Mouse (Mus musculus) layer of hippocampus, adult 9-11 months (tissue): ENCODE results near the gene Fam76b.
"Not testable (repeated sequence)": the region's sequence is repeated elsewhere in the genome, so short reads cannot be mapped to it uniquely, and the experiment has no call there.

ENCODE experiments used
- DNase-seq: peaks from one replicate; pipeline ENCODE4 v3.0.0; 2022

The Fam76b gene

DNA sequence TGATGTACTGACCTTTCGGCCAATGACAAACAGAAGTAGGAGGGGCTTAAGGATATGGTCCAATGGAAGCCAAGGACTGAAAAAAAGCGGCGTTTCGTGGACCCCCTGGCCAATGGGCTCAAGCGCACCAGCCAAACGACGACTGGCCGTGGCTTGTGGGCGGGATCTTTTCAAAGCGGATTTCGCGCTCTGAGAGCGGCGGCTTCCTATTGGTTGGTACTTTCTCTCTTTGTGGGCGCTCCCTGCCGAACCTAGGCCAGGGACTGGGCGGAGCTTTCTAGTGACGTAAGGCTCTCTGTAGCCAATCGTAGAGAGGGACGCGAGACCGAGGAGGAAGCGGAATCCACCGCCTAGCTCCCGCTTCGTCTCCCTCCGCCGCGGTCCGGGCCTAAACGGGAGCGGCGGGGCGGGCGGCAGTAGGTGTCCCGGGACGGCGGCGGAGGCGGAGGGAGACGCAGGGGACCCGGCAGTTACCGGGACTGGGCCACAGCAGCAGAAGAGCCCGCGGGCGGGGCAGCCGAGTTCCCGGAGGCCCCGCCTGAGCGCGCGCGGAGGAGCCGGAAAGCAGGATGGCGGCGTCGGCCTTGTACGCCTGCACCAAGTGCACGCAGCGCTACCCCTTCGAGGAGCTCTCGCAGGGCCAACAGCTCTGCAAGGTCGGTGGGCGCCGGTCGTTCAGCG lies at the start of gene Fam76b:
Gene Fam76b, plus strand, starts transcription at position 311 of the 681 bp plus-strand sequence.
- DNase-seq, result peak; percentile 100

DNA sequence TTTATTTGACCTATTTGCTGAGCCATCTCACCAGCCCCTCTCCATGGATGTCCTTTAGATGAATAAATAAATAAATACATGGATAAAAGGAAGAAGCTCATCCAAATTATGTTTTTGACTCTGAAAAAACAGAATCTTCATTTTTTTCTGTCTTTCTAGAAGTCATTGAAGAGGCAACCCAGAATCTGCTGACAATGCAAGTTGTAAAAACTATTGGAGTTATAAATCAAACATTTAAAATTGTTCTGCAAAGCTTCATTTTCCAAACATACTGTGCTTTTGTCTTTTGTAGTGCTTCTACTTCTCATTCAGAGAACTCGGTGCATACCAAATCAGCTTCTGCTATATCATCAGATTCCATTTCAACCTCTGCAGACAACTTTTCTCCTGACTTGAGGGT lies 45.5 kb upstream of the Fam76b start:
- DNase-seq, result no peak

DNA sequence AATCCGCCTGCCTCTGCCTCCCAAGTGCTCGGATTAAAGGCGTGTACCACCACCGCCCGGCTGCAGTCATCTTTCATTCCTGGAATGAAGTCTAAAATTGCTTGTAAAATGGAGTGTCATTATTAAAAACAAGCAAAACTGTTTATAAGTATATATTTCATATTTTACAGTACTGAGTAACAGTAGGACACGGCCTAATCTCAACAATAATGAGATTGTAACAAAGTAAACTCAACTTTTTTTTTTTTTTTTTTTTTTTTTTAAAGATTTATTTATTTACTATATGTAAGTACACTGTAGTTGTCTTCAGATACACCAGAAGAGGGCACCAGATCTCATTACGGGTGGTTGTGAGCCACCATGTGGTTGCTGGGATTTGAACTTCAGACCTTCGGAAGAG lies 36.7 kb upstream of the Fam76b start:
- DNase-seq, result not testable (repeated sequence)

DNA sequence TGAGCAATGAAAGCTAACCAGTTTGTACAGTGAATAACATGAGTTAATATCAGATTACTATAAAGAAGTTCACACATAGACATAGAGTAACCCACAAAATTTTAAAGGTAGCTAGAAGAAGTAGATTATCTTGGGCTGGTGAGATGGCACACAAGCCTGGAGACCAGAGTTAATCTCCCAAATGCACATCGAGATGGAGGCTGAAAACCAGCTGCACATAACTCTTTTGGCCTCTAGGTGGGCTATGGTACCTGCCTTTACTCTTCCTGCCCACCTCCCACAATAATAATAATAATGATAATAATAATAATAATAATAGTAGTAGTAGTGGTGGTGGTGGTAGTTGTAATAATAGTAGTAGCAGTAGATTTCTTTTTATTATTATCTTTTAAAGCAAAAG lies 33.2 kb upstream of the Fam76b start:
- no peak for DNase-seq

DNA sequence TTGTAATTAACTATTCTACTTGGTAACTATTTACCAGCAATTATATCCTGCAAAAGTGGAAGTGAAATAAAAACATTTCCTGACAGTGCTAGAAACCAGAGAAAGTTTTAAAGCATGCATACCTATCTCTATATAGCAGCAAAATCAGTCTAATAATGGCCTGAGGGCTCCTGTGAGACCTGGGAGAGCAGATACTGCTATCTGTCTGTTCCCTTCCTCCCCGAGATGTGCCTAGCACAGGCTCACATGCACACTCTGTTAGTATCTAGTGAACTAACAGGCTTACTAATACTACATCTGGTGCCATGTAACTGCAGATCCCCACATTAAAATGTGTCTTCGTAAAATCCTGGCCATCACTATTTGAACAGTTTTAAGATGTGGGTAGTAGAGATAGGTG lies 32.8 kb upstream of the Fam76b start:
- no peak for DNase-seq

DNA sequence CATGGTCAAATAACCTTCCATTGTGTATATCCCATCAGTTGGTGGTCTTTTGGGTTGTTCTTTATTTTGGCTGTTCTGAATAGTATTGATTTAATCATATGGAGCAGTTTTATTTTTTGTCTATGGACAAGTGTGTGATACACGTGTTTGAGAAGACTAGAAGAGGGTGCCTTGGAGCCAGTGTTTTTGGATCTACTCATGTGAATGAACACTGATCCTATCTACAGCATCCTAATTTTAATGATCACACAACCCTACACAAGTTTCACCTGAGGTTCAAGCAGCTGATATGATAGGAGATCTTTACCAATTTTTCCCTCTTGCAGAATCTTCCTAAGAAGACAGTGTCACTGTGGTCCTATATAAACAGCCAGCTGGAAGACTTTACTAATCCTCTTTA lies 23.0 kb upstream of the Fam76b start:
- DNase-seq, result no peak

DNA sequence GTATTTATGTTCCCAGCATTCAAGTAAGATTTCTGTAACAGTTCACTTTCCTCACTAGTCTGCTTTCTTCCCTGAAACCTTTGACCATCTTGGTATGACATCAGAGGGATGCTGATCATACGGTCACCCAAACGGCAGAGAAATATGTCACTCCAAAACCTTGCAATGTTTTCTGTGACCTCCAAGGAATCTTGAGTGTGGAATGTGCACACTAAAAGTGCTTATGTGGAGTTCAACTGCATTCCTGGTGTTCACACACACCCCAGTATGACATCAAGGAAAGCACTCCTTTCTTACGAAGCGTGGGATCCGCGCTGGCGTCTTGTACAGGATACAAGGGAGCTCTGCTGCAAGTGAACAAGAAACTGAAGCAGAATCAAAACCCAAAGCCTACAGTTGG lies 20.7 kb upstream of the Fam76b start:
- no peak for DNase-seq

DNA sequence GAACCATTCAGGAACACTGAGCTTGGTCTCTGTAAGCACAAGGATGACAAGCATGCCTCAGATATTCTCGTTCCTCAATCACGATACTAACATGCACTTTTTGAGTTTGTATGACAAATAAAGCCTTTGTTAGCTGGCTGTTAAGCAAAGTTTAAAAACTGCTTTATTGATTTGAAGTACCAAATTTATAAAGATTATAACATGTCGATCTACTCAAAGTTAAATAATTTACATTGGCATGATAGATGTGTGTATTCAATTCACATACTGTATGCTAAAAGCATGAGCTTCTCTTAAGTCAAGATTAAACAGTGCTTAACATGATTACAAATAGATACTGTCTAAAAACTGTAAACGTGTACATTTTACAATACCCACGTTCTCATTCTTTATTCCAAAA lies 19.9 kb upstream of the Fam76b start:
- no peak for DNase-seq

DNA sequence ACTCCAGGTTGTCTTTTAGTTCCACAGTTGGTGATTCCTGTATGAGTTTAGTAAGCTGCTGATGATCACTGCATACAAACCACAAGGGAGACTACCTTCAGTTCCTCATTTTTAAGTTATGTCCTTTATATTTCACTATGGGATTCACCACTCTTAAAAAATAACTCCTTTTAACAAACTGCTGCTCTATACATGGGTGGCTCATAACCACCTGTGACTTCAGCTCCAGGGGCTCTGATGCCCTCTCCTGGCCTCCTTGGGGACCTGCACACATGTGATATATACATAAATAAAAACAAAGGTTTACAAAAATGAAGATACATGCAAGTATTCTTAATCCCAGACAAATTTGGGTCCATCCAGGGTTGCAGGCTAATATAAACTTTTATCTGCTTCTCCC lies 17.6 kb upstream of the Fam76b start:
- no peak for DNase-seq

DNA sequence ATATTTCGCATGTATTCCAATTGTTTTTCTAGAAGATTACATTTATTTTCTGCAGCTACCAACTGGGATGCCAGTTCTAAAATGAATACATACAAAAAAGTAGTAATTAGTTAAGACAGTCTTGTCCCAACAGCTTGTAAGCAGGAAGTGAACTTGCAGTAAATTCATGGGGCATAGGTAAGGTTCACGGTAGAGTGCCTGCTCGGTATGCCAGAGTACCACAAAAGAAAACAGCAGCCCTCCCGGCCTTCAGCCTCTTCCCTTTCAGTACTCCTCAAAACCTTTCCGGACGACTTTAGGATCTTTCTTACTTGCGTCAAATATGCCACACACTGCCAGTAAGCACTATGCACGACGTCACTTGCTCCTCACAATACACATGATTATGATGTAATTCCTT lies 9.1 kb upstream of the Fam76b start:
- DNase-seq, result no peak

DNA sequence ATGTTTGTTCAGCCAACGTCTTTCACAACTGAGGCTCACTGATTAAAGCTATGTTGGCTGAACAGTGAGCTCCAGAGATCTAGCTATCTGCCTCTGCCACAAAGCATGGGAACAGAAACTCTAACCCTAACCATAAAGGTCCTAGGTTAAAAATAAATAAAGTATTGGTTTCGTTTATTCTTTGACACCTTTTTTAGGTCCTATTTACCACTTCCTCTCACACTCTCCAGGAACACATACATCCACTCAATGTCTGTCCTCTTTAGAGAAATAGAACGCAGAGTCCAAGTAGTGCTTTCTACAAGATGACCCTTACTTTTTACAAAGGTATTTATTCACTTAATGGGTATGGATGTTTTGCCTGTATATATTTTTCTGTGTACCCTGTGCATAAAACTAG lies 6.7 kb upstream of the Fam76b start:
- no peak for DNase-seq

DNA sequence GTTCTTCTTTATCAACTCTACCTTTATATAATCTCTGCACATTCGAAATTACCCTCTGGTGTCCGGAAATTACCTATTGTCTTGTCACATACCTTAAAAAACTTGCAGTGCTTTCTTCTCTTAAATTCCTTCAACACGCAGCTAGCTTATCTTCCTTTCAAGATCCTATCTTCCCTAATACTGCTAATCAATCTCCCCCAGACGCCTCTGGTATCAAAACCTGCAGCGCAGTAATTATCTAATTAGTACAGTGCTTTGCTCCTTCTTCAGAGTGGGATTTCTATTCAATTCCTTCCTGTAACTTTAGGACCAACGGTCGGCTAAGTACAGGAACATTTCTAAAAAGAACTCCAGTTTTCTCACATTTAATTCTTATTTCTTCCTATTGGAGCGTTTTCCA lies 1.6 kb upstream of the Fam76b start:
- no peak for DNase-seq

DNA sequence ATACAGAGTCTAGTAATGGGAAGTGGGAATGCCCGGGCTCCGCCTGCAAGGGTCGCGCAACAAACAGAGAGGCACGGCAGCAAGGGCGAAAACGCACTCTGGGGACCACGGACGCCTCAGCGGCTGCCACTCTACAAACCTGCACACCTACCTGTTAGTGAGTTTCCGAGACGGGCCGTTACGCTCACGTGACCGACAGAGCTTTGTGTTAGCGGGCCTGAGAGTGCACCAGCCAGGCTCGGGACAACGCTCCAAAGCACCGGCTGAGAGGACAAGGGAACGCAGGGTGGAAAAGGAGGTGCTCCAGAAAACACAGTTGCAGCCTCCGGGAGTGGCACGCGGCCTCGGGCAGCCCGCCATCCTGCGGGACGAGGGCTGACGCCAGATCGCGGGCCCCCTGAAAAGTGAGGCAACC lies 1.1 kb upstream of the Fam76b start:
- DNase-seq, result peak; percentile 61

DNA sequence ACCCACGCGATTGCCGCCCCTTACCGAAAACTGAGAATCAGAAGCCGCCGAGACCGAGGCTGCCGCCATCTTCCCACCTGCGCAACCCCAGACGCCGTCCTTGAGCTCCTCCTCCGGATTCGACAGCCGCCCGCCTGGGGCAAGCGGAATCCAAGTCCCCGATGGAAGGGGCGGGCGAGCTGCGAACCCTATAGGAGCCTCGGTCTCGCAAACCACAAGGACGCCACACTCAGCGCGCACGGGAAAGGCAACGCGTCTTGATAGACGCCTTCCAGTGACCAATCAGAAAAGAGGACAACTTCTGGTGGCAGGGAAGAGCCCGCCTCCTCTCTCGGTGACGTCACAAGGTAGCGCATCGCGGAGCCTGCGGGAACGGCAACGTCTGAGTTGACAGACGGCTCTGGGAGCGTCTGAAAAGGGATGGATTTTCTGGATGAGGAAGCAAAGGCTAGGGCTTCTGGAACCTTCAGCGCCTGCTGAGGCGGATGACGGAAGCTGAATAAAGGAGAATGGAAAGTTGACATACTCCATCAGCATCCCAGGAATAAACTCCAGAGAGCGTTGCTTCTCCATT lies 597 bp upstream of the Fam76b start, which contains the start of gene Cep57:
Gene Cep57, minus strand, starts transcription at position 276 of the 574 bp plus-strand sequence.
- DNase-seq, result peak; percentile 98

DNA sequence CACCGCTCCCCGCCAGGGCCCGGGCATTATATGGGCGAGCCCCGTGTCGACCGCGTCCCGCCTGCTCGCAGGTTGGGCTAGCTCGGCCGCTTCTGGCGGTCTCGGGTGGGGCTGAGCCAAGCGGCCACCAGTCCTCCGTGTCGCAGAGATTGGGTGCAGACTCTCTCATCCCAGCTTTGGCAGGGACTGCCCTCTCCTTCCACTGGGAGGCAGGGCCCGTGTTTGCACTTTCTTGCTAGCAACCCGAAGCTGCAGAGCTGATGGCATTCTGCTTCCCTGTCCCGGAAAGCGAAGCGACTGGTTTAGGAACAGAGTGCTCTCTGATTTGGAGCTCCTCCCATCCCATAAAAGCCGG lies 548 bp downstream of the Fam76b start:
- no peak for DNase-seq

DNA sequence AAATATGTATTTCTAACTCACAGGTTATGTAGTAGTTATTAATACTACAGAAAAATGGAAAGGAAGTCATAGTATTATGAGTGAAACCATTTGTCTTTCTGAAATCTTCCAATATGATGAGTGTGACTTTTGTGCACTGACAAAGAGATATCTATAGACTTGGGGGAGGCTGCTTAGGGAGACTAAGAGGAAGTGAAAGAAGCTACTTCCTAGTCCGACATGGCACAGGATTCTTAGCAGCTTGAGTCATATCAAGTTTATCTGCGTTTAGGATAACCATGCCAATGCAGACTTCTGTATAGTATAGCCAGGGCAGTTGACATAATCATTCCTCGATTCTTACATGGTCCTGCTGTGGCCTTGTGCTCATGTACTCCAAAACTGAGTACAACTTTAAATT lies 7.7 kb downstream of the Fam76b start:
- no peak for DNase-seq

DNA sequence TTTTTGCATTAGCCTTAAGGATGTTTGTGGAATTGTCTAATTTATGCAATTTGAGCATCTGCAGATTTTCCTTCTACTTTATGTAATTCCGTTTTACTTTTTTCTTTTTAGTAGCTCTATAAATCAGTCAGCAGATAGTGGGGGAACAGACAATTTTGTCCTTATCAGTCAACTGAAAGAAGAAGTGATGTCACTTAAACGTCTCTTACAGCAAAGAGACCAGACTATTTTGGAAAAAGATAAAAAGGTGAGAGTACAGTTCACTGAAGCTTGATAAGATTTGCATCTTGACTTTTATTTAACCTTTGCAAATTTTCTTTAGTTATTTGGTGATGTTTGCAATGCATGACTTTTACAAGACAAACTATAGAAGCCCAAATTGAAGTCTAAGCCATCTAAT lies 9.2 kb downstream of the Fam76b start:
- no peak for DNase-seq

DNA sequence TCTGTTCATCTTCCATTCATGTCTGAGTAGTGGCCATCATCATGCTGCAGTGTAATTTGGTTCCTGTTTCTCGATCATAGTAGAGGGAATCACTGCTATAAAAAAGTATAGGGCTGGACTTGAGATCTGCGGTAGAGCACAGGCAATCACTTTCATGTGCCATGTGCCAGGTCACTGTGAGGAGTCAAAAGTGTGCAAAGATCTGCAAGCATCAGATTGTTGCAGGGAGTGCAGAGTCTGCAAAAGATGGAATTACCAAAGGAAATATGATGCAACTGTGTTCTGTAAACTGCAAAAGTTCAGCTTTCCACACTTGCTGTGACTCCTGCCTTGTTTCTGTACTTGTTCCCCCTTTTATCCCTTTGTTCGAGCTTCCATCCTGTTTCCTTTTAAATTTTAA lies 20.1 kb downstream of the Fam76b start:
- no peak for DNase-seq

DNA sequence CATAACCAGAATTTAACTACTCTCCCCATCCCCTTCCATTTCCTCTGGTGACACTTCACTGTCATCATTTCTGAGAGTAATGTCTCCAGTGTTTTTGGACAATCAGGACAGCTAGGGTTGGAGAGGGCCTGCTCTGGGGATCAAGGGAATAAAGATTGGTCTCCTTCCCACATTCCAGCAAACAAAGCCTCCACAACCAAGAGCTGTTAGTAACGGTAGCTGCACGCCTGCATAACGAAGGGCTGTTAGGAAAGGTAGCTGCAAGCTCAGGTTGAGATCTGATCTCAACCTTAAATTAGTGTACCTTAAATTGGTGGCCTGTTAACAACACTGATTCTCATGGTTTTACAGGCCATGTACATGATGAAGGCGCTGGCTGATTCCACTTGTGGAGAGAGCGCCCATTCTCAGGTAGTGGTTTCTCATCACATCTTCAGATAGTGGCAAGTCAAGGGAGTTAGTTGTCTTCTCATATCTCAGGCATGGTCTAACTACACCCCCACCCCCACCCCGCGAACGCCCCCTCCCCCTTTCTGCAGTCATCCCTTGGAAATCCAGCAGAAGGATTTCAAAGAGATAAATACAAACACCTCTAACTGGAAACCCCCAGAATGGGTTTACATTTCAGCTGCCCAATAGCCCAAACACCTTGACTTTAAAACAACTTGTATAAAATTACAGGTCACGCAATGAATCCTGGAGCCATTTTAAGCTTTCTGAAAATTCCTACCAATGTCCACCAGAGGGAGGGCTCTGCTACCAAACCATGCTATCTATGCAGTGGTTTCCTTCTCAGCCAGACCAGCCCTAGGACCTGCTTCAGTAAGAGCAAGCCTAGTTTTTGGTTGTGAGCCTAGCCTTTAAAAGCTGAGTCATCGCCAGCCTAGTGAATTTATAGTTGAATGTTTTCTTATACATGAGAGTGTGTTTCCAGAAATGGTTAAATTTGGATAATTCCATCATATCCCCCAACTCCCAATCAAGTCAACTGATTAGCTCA lies 21.3 kb downstream of the Fam76b start:
- peak; percentile 24 for DNase-seq

DNA sequence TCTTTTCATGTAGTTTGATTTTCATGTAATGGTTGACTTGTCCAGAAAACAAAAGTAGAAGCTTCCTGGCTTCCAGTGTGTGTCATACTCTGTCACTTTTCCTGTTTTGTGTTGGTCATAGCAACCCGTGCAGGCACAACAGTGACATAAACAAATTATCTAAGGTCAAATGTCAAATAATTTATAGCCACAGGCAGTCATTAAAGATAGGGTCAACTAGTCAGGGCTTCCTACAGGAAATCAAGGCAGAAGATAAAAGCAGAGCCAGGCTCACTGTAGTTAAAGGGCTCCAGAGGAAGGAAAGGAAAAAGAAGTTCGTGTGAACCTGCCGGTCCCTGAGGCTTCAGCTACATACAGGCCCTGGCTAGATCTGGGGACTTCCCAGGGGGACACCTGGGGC lies 26.4 kb downstream of the Fam76b start:
- no peak for DNase-seq

DNA sequence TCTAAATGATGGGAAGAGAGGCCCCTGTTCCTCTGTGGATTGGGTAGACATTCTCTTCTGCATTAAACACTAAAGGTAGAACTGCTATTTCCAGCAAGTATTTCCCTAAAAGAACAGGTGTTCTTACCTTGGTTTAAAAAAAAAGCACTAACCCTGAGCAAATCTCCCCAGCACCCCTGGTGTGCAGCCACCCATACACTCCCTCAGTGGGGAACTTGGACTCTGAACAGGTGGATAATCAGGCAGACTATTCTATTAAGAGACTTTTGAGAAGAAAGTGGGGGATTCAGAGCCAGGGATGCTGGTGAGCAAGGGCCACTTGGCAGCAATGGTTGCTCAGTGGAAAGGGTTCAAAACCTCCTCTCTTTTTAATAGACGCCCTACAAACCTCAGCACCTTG lies 28.7 kb downstream of the Fam76b start:
- DNase-seq, result no peak

DNA sequence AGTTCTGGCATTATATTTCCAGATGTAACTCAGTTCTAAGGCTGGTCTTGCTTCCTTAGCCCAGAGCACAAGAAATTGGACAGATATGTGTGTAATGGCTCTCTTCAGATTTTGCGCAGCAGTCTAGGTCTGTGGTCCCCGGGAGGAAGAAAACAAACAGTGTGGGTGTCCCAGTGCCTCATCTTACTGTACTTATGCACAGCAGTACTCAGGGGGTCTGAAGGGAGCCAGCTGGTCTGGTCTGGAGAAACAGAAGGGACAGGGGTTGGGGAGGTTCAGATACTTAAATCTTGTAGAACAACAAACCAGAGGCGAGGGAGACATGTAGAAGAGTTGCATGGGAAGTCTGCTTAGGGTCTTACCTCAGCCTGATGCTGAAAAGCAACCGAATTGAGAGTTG lies 29.3 kb downstream of the Fam76b start:
- no peak for DNase-seq

DNA sequence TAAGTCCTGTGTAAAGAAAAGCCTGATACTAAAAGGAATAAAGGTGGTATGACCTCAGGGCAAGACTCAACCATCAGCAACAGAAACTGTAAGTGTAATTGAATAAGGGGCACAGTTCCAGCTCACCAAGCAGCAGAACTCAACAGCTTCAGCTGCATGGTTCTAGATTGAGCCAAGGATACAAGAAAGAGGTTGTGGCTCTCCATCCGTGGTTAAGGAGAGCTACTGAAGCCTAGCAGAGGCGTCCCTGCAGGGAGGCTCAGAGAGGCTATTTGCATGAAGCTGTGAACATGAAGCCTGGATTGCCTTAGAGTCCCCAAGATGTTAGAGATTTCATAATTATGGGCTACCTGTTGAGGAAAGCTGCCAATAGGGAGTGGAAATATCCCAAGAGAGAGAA lies 40.1 kb downstream of the Fam76b start:
- DNase-seq, result no peak

DNA sequence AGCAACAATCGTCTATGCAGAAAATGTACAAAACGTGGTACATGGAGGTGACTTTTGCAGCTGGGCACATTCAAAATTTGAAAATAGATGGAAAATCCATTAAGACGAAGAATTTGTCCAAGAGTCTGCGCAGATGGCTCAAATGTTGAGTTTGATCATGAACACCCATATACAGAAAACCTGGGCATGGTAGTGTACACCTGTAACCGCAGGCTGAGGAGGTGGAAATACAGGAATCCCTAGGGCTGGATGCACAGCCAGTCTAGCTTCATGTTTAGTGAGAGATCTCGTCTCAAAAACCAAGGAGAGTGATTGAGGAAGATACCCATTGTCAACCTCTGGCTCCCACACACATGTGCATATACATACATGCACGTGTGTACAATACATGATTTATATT lies 44.1 kb downstream of the Fam76b start:
- DNase-seq, result no peak
